Mouse (Mus musculus): Measurements from ENCODE around the gene Gpr161. TPM values are rescaled to one million over a fixed set of nuclear protein-coding genes. Genes with fewer than 3 reads are reported as not detected.
"Not testable (repeated sequence)": the region's sequence is repeated elsewhere in the genome, so short reads cannot be mapped to it uniquely, and the experiment has no call there.

Gene Gpr161
- polyA plus RNA-seq, 1 experiment from 2014 or later = 0.29 TPM

DNA sequence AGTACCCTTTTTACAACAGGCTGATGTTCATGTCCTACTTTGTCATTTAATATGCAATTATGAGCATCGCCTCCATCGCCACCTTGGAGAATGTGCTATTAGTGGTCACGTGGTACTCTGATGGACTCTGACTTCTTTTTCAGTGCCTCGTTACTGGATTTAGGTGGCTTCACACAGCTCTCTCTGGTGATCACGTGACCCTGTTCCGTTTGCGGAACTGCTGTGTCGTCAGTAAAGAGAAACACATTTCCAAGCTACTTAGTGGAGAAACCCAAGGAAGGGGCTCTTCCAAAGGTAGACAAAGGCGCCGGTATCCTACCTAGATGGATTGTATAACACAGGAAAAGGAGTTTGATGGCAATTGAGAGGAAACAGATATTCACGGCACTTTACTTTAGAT lies 12.6 kb downstream of the Gpr161 start:
- no peak for DNase-seq (ENCODE audit: low spot score)

DNA sequence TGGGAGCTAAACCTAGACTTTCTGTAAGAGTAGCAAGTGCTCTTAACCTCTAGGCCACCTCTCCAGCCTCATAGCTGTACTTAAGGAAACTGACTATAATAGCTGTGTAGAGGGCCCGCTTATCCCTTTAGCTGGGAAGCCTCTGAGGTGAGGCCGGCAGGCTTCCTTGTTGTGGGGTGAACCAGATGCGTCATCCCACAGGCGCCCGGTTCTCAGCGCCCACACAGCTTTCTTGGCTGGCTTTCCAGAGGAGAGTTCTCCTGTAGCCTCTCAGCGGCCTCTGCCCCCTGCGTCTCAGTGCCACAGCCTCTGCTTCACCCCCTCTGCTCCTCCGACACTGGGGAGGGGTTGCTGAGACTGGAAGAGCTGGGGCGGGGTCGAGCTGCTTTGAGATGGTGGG lies 20.8 kb downstream of the Gpr161 start:
- DNase-seq (ENCODE audit: low spot score) = no peak

DNA sequence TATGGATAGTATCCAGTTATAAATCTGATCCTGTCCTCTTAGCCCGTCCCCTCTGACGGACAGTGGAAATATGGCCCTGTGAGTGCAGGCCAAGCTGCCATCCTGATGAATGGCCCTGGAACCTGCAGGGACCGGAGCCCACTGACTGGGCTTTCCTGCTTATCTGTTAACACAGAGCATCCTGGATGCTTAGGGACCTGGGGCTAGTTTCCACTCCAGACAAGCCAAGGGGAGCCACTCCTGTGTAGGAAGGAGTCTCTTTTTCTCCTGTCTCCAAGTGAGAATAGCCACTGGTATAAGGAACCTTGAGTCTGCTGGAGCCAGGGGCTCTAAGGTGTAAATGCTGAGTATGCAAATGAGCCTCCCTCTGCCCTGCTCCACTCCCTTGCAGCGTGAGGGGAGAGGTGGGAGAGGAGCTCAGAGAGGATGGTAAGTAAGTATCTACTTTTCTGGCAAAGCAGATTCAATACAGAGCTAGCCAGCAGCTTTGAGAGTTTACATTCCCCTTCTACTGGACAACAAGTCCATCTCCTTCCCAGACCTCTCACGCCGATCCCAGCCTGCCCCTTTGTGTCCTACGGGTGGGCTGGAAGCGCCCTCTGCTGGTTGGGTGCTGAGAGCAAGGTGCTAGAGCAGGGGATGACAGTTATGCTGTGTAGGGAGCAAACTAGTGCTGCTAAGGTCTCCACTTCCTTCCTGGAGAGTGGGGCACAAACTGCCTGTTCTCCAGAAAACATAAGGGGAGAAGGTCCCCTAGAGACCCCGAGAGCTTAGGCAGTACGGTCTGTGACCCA lies 24.7 kb downstream of the Gpr161 start:
- DNase-seq (ENCODE audit: low spot score) = peak; percentile 65

DNA sequence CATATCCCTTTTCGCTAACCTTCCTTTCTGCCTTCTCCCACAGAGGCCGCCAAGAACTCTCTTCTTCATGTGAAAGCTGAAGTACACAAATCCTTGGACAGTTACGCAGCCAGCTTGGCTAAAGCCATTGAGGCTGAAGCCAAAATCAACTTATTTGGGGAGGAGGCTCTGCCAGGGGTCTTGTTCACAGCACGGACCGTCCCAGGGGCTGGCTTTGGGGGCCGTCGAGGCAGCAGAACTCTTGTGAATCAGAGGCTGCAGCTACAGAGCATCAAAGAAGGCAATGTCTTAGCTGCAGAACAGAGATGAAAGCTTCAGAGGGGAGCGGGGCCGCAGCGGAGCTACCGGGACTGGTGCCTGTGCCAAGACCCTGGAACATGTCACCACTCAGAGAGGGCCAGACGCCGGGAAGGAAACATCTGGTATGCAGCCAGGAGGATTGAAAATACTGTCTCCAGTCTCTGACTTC lies 25.8 kb downstream of the Gpr161 start:
- DNase-seq (ENCODE audit: low spot score) = no peak

DNA sequence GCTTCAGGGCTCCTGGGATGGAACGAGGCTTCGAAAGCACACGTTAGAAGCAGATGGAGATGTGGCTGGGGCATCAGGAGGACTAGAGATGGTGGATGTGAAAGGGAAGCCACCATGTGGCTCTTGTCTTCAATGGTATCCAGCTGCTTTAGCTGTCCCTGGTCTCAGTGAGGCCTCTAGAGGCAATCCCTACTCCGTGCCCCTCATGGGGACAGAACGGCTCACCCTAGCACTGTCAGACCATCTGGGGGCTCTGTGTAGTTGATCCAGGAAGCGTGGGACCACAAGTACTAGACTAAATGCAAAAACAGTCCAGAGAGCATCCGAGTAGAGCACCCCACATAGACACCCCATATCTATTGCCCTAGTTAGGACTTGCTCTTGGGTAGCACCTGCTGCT lies 26.3 kb downstream of the Gpr161 start:
- DNase-seq (ENCODE audit: low spot score) = no peak

DNA sequence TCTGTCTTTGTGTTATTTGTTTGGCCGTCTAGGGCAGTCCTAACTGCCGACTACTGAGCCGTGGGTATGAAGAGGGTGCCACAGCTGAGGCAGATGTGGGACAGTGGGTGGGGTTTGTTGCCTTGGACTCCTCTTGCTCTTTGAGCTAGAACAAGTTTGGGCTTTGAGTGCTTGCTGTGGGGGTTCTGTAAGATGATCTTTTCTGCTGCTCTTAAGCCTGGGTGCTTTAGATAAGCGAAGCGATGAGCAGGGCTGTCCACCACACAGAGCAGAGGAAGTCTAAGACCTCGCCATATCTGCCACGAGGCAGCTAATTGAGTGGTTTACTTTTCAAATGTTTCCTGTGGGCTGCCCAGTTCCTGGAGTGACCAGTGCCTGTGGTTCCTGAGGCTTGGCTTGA lies 27.3 kb downstream of the Gpr161 start:
- no peak for DNase-seq (ENCODE audit: low spot score)

DNA sequence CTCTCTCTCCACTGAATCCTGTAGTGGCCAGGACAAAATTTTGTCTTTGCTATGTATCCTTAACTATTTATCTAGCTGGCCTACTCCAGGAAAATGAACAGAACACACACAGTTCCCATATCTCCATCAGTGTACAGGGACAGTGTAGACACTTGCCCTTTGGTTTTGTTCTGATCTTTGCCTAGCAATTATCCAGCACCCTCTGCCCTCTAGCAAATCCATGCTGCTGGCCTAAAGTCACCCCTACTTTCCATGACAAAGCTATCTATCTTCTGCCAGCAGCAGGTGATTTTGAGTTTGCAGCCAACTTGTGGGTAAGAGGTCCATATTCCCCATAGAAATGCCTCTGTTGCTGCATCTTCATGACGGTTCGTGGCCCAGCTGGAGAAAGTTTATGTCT lies 31.8 kb downstream of the Gpr161 start:
- no peak for DNase-seq (ENCODE audit: low spot score)

DNA sequence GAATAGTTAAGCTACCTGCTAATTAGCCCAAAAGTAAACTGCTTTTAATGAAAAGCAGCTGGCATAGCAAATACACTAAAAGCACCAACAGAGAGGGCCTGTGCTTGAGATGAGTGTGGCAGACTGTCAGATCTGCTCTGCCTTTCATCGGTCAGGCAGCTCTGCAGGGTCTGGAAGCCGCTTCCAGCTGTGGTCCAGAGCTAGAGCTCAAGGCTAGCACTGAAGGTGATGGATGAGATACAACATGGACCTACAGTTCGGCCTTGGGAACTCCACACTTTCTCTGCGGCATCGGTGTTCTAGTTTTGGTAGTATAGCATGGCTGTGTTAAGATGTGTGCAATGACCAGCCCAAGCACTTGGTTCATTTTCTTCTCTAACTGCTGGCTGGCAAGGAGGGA lies 32.2 kb downstream of the Gpr161 start:
- DNase-seq (ENCODE audit: low spot score) = no peak

DNA sequence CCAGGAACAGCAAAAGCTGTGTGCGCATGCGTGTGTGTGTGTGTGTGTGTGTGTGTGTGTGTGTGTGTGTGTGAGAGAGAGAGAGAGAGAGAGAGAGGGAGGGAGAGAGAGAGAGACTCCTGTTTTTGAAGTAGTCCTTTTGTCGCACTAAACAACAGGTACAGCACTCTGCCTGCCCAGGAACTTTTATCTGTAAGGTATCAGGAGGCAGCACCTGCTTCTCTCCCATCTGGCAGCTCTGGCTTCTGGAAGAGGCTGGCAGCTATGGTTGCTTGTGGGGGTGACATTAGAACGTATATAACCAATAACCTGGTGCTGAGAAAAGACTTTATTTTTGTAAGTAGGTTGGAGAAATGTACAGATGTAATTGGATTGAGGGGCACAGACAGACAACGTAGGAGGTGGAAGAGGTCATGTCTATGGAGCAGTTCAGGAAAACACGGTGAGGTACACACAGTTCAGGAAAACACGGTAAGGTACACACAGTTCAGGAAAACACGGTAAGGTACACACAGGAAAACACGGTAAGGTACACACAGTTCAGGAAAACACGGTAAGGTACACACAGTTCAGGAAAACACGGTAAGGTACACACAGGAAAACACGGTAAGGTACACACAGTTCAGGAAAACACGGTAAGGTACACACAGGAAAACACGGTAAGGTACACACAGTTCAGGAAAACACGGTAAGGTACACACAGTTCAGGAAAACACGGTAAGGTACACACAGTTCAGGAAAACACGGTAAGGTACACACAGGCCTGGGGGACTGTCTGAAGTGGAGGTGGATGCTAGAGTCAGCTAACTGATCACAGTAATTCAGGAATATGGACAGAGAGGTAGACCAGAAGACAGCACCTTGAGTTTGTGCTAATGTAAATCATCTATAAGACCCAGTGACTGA lies 33.0 kb downstream of the Gpr161 start:
- DNase-seq (ENCODE audit: low spot score) = not testable (repeated sequence)

DNA sequence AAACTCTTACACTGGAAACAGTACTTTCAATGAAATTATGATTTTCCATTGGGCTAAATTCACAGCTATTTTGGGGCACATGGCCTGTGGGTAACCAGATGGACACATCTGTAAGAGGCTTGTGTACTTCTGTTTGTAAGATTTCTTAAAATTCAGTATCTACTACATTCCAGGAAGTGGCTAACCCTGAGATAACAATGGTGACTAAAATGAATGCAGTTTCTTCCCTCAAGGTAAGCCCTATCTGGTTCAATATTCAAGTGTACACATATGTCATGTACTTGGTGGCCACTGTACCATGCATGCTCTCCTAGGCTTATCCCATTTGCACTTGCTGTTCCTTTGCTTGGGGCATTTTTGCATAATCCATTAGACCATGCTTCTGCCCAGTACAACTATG lies 35.3 kb downstream of the Gpr161 start:
- DNase-seq (ENCODE audit: low spot score) = no peak

DNA sequence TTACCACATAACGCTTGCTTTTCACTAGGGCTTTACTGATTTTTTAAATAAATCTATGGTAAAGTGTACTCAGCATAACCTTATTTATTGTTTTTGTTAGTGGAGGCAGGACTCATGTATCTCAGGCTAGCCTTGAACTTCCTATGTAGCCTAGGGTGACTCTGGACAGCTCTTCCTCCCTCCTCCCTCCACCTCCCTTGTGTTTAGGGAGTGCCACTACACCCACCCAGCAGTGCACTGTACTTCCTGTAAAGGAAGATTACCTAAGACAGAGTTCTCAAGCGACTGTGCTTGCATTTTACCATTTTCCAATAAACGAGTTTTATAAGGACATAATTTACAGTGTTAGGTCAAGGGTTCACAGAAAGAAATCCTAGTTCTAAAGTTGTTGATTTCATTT lies 37.2 kb downstream of the Gpr161 start:
- no peak for DNase-seq (ENCODE audit: low spot score)

DNA sequence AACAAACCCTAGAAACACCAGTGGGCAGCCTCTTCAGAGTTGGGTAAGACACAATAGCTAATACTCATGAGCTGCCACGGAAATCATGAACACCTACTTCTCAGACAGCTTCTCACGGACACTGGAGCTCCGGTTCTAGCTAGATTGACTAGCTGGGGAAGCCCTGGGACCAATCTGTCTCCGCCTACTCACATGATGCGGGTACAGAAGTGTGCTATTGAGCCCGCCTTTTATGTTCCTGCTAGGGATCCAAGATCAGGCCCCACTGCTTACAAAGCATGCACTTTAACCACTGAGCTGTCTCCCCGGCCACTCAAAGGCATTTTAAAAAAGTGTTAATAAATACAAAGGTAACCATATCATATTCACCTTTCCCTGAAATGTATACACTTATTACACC lies 46.5 kb downstream of the Gpr161 start:
- DNase-seq (ENCODE audit: low spot score) = no peak

DNA sequence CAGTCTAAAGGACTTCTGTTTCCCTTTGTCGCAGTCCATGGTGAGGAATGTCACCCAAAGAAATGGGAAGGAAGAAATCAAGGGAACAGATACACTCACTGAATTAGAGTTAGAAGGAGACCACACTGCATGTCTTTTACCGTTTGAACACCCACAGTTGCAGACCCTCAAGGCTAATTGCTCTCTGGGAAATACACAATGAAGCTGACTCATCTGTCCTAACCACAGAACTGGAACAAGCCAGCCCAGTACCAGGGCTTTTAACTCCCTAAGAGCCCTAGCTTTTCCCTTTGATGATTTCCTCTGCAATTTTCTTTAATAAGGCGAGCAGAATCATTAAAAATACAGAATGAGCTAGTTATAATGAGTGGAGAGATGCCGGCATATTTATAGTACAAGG lies 48.9 kb downstream of the Gpr161 start:
- DNase-seq (ENCODE audit: low spot score) = no peak

DNA sequence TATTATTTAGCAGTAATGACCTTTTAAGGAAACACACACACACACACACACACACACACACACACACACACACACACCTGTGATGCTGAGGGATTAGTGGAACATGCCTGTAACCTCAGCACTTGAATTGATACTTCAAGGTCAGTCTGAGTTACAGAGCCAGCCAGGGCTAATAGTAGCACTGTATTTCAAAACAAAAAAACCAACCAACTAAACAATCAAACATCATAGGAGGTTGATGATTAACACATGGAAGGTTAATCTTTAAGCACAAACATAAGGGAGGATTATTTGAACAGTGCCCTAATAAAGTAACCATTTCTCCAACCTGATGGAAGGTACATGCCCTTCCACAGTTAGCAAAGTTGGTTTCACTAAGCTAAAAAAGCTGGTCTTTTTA lies 53.0 kb downstream of the Gpr161 start:
- DNase-seq (ENCODE audit: low spot score) = no peak

DNA sequence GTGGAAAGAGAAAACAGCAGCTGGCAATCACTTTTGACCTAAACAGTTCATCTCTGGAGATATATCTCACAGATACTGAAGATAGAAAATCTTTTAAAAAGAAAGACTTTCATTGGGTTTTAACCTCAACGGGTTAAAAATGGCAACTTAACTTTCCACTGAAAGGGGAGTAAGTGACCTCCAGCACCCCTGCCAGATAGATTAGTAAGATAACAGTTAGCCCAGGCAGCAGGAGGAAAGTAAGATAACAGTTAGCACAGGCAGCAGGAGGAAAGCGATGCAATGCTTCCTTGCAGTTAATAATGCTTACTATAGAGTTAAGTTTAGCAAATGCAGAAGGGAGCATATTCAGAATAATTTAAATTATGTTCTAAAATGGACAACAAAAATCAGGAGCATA lies 60.8 kb downstream of the Gpr161 start:
- no peak for DNase-seq (ENCODE audit: low spot score)

DNA sequence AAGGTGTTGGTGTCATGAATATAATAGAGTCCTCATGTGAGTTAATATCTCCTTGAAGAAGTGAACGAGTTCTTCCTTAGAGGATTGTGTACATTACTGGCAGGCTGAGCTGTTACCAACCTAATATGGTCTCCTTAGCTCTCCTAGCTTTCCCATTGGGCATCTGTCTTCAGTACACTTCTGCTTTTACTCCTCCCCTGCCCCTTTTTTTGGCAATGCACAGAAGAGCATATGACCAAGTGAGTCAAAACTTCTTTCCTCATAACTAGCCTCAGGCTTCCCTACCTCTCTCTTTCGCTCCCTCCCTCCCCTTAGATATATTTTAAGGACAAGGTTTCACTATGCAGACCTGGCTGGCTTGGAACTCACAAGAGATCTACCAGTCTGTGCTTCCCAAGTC lies 67.7 kb downstream of the Gpr161 start:
- no peak for DNase-seq (ENCODE audit: low spot score)

DNA sequence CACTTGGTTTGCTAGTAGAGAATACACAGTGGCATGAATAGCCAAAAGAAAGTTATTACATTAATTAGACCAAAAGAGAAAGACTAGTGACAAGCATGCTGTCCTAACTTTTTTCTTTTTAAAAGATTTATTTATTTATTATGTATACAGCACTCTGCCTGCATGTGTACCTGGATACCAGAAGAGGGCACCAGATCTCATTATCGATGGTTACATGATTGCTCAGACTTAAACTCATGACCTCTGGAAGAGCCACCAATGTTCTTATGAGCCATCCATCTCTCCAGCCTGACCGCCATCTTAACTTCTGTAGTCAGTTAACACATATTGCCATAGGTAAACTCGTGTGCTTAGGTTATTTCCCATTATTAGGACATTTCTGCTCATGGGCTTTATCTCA lies 69.5 kb downstream of the Gpr161 start:
- no peak for DNase-seq (ENCODE audit: low spot score)

DNA sequence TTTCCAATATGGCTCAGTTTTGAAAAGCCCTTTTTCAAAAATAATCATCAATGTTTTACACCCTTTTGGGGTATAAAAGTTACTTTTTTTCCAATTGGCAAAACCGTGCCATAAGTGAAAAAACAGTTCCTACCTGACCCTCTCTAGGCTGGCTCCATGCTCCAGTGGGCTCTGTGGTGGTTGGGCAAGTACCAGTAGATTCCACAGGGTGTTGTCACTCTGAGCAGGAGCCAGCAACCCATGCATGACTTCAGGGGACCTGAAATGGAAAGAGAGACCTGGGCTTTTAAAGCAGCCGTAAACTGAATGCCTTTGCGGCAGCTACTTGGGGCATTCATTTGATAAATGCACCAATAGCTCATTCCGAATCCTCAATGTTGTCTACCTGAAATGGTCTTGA lies 75.4 kb downstream of the Gpr161 start:
- no peak for DNase-seq (ENCODE audit: low spot score)

DNA sequence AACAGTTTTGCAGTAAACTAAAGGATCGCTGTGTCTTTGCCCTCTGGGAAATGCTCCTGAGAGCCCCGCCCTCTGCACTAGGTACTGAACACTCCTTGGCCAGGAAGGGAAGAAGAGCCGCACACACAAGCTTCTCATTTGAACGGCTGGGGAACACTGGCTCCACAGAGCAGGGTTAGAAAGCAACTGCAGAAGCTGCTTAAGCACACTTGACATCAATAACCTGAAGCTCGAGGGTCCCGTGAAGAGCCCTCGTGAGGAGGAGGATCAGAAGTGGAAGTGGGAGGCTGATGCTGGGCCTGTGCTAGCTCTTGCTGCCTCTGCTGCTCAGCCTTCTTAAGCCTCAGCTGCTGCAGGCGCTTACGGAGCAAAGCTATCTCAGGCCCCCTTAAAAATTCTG lies 78.2 kb downstream of the Gpr161 start:
- no peak for DNase-seq (ENCODE audit: low spot score)

Data from thymus, postnatal 0 days (tissue).